Mouse (Mus musculus): ENCODE measurements at regions not wholly inside any gene's neighbourhood (a gene's known extent, or its start where the extent isn't known, plus 50 kb on each side); places are given as distances from the start of the nearest gene placed in this dataset.

GRCm38 (mm10) chr10:123997260-123997659 lies 733.5 kb downstream of the Fam19a2 start:
- H3K36me3 ChIP-seq = no peaks in the 10 kb centered on the region
- no peaks in the 10 kb centered on the region for H3K9me3 ChIP-seq
- no peaks in the 10 kb centered on the region for H3K4me1 ChIP-seq
- no peak for ATAC-seq (ENCODE audit: low FRiP score, low read depth)
- H3K27ac ChIP-seq = no peak overlapping the region
- WGBS = 89% methylated on average over 5 of the region's 5 CpGs
- no peak overlapping the region for H3K4me2 ChIP-seq (replicated peaks)
- no peaks in the 10 kb centered on the region for H3K27me3 ChIP-seq
- H3K4me3 ChIP-seq = no peak overlapping the region
- H3K9ac ChIP-seq = no peak overlapping the region

DNA sequence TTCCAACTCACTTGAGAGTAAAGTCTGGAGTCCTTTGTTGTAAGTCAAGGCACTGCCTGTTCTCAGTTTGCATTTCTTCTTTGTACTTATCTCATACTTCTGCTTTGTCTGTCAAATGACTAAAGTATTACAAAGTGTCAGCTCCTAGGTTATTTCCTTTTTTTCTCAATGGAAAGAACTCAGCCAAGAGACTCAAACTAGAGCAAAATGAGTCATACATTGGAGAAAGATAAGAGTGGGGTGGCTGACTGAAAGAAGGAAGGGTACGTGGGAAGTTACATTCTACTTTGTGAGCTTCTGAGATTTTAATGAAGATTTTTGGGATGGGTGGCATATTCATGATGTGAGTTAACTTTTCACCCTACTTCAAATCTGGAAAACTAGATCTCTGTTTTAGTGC lies 735.2 kb downstream of the Fam19a2 start:
- H3K9me3 ChIP-seq = no peaks in the 10 kb centered on the region
- H3K4me2 ChIP-seq (replicated peaks) = no peak overlapping the region
- 70% methylated on average over 1 of the region's 1 CpGs for WGBS
- no peak overlapping the region for H3K9ac ChIP-seq
- no peaks in the 10 kb centered on the region for H3K36me3 ChIP-seq
- ATAC-seq (ENCODE audit: low FRiP score, low read depth) = no peak
- no peaks in the 10 kb centered on the region for H3K27me3 ChIP-seq
- no peak overlapping the region for H3K27ac ChIP-seq
- H3K4me1 ChIP-seq = no peaks in the 10 kb centered on the region
- no peak overlapping the region for H3K4me3 ChIP-seq

DNA sequence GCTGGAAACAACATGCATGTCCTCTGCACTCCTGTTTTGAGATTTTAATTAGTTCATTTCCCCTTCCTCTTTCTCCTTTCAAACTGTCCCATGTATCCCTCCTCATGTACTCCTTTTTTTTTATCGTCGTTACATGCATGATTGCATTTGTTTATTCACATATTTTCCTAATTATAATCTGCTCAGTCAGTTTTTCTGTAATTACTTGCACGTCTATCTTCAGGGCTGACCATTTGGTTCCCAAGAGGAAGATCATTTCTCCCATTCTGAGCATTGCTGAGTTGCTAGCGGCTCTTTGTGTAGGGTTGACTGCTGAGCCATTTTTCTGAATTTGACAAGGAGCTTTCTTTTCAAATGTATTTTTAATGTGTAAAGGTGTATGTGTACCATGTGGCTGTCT lies 781.2 kb downstream of the Fam19a2 start:
- H3K36me3 ChIP-seq = no peaks in the 10 kb centered on the region

GRCm38 (mm10) chr10:124045791-124046190 lies 782.0 kb downstream of the Fam19a2 start:
- Histone ChIP-seq H3K4me2 (replicated peaks) (no peak overlapping the region), H3K4me3 (no peak overlapping the region), H3K9ac (no peak overlapping the region), H3K27me3 (no peaks in the 10 kb centered on the region), H3K27ac (no peak overlapping the region), H3K36me3 (no peaks in the 10 kb centered on the region), H3K9me3 (no peaks in the 10 kb centered on the region), H3K4me1 (no peaks in the 10 kb centered on the region)
- WGBS = 69% methylated on average over 2 of the region's 2 CpGs
- ATAC-seq (ENCODE audit: low FRiP score, low read depth) = no peak

More for the DNA sequence above, 781.2 kb downstream of the Fam19a2 start:
- no peak for ATAC-seq (ENCODE audit: low FRiP score, low read depth)
- 70% methylated on average over 4 of the region's 4 CpGs for WGBS
- no peak overlapping the region for H3K27ac ChIP-seq
- H3K27me3 ChIP-seq = no peaks in the 10 kb centered on the region
- H3K4me2 ChIP-seq (replicated peaks) = no peak overlapping the region
- no peak overlapping the region for H3K4me3 ChIP-seq
- H3K9me3 ChIP-seq = no peaks in the 10 kb centered on the region
- H3K4me1 ChIP-seq = no peaks in the 10 kb centered on the region
- H3K9ac ChIP-seq = no peak overlapping the region

- 75% methylated on average over 3 of the region's 3 CpGs for WGBS
- H3K27me3 ChIP-seq = no peaks in the 10 kb centered on the region
- no peak overlapping the region for H3K9ac ChIP-seq
- no peaks in the 10 kb centered on the region for H3K36me3 ChIP-seq
- no peak overlapping the region for H3K4me2 ChIP-seq (replicated peaks)
- H3K9me3 ChIP-seq = no peaks in the 10 kb centered on the region; the same call in 1 of the 2 replicates
- no peak overlapping the region for H3K27ac ChIP-seq
- H3K4me1 ChIP-seq = no peaks in the 10 kb centered on the region
- H3K4me3 ChIP-seq = no peak overlapping the region
- no peak for ATAC-seq (ENCODE audit: low FRiP score, low read depth)
Observed at GRCm38 (mm10) chr10:124082756-124083155, 819.0 kb downstream of the Fam19a2 start.

- Histone ChIP-seq H3K27me3 (no peaks in the 10 kb centered on the region), H3K4me2 (replicated peaks) (no peak overlapping the region), H3K4me1 (no peaks in the 10 kb centered on the region), H3K9ac (no peak overlapping the region), H3K36me3 (no peaks in the 10 kb centered on the region), H3K4me3 (no peak overlapping the region), H3K27ac (no peak overlapping the region), H3K9me3 (no peaks in the 10 kb centered on the region; the same call in 1 of the 2 replicates)
- 88% methylated on average over 10 of the region's 10 CpGs for WGBS
- no peak for ATAC-seq (ENCODE audit: low FRiP score, low read depth)
Observed at GRCm38 (mm10) chr10:124090547-124090946, 826.8 kb downstream of the Fam19a2 start.

DNA sequence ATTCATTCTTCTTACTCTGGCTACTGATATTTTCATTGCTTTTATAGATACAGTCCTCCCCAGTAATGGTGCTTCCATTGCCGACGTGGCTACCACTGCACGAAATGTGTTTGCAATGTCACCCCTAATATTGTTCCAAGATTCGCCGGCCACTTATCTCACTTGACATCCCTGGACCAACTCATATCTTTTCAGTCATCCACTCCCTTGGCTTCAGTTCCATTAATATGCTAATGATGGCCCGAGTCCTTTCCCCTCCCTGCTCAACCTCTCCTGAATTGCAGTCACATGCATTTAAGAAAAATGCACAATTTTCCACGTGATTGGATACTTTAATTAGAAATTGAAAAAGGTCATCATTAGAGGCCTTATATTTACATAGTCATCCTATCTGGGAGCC lies 827.6 kb downstream of the Fam19a2 start:
- Histone ChIP-seq H3K9me3 (no peaks in the 10 kb centered on the region; the same call in 1 of the 2 replicates), H3K9ac (no peak overlapping the region), H3K4me2 (replicated peaks) (no peak overlapping the region), H3K36me3 (no peaks in the 10 kb centered on the region), H3K4me3 (no peak overlapping the region), H3K27me3 (no peaks in the 10 kb centered on the region), H3K4me1 (no peaks in the 10 kb centered on the region), H3K27ac (no peak overlapping the region)
- no peak for ATAC-seq (ENCODE audit: low FRiP score, low read depth)
- WGBS = 90% methylated on average over 7 of the region's 7 CpGs

DNA sequence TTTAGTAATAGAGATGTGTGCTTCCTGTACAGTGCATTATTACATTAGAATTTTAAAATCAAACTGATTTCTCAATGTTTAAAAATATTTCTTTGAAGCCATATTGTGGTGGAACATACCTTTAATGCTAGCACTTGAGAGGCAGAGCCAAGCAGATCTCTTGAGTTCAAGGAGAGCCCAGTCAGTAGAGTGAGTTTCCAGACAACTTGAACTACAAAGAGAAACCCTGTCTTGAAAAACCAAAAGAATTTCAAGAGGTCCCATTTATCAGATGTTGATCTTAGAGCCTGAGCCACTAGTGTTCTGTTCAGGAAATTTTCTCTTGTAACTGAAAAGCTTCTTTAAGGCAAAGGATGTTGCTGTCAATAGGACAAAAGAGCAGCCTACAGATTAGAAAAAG lies 855.8 kb downstream of the Fam19a2 start:
- no peak overlapping the region for H3K4me2 ChIP-seq (replicated peaks)
- H3K27ac ChIP-seq = no peak overlapping the region
- H3K4me1 ChIP-seq = no peaks in the 10 kb centered on the region
- ATAC-seq (ENCODE audit: low FRiP score, low read depth) = no peak
- no peaks in the 10 kb centered on the region for H3K36me3 ChIP-seq
- H3K9me3 ChIP-seq = no peaks in the 10 kb centered on the region
- H3K4me3 ChIP-seq = no peak overlapping the region
- H3K9ac ChIP-seq = no peak overlapping the region
- H3K27me3 ChIP-seq = no peaks in the 10 kb centered on the region

DNA sequence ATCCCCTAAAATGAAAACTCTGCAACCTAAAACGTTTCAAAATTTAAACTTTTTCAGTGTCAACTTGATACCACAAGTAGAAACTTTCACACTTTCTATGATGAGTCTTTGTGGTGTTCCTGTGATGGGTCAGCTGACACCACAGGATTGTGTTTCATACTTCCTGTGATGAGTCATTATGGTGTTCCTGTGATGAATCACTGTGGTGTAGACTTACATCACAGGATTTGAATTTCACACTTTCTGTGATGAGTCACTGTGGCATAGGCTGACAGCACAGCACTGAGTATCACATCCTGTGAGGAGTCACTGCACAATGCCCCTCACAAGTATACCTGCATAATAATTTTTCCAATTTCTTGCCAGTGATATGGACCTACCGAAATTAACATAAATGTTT lies 874.7 kb downstream of the Fam19a2 start:
- ATAC-seq (ENCODE audit: low FRiP score, low read depth) = no peak
- Histone ChIP-seq H3K4me2 (replicated peaks) (no peak overlapping the region), H3K4me3 (no peak overlapping the region), H3K36me3 (no peaks in the 10 kb centered on the region), H3K4me1 (no peaks in the 10 kb centered on the region), H3K9me3 (no peaks in the 10 kb centered on the region), H3K27ac (no peak overlapping the region), H3K9ac (no peak overlapping the region), H3K27me3 (no peaks in the 10 kb centered on the region)
- WGBS = 63% methylated on average over 2 of the region's 2 CpGs

GRCm38 (mm10) chr10:124142336-124142735 lies 878.5 kb downstream of the Fam19a2 start:
- Histone ChIP-seq H3K9me3 (no peaks in the 10 kb centered on the region), H3K27me3 (no peaks in the 10 kb centered on the region), H3K4me2 (replicated peaks) (no peak overlapping the region), H3K36me3 (no peaks in the 10 kb centered on the region), H3K4me1 (no peaks in the 10 kb centered on the region), H3K4me3 (no peak overlapping the region), H3K9ac (no peak overlapping the region), H3K27ac (no peak overlapping the region)
- WGBS = 70% methylated on average over 1 of the region's 1 CpGs
- no peak for ATAC-seq (ENCODE audit: low FRiP score, low read depth)

- no peaks in the 10 kb centered on the region for H3K4me1 ChIP-seq
- WGBS = 62% methylated on average over 9 of the region's 9 CpGs
- H3K9ac ChIP-seq = no peak overlapping the region
- no peak for ATAC-seq (ENCODE audit: low FRiP score, low read depth)
- H3K36me3 ChIP-seq = no peaks in the 10 kb centered on the region
- H3K27me3 ChIP-seq = no peaks in the 10 kb centered on the region
- no peak overlapping the region for H3K4me2 ChIP-seq (replicated peaks)
- no peak overlapping the region for H3K27ac ChIP-seq
- no peak overlapping the region for H3K4me3 ChIP-seq
- no peaks in the 10 kb centered on the region for H3K9me3 ChIP-seq
Observed at GRCm38 (mm10) chr10:124146751-124147469, 883.1 kb downstream of the Fam19a2 start.

DNA sequence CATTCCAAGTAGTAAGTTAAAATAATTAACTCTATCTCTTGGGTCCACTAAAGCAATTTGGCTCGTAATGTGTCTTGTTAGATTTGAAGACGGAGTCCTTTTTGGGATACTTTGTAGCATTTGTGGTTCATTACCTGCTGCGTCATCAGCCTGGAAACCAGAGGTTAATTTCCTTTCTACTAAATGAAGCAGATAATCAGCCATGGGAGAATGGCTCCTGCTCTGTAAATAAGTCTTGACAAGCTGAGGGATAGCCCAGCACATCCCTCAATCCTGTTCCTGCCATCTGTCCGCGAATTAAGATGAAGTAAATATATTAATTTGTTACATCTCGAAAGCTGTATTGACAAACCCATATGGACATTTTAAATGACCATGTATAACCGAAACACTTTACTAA lies 899.6 kb downstream of the Fam19a2 start:
- 79% methylated on average over 7 of the region's 7 CpGs for WGBS
- Histone ChIP-seq H3K9me3 (no peaks in the 10 kb centered on the region), H3K27ac (no peak overlapping the region), H3K36me3 (no peaks in the 10 kb centered on the region), H3K4me3 (no peak overlapping the region), H3K4me1 (no peaks in the 10 kb centered on the region), H3K27me3 (no peaks in the 10 kb centered on the region), H3K9ac (no peak overlapping the region), H3K4me2 (replicated peaks) (no peak overlapping the region)
- no peak for ATAC-seq (ENCODE audit: low FRiP score, low read depth)

DNA sequence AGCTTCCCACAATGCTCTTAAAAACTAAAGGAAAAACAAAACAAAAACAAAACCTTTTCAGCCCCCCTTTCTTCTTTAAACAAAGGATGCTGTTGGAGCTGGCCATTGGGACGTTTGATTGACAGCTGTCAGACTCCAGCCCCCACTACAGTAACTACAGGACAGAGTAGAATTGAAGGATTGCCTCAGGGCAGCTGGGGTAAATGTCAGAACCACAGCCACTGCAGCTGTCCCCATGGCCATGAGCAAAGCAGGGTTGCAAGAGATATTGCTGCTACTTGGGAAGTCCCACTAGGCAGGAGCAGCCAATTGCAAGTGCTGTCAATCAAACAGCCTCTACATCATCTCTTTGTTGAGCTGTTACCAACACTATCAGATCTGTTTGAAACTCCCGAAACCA lies 911.8 kb downstream of the Fam19a2 start:
- H3K9me3 ChIP-seq = no peaks in the 10 kb centered on the region

More for the DNA sequence above, 911.8 kb downstream of the Fam19a2 start:
- no peak overlapping the region for H3K4me2 ChIP-seq (replicated peaks)
- ATAC-seq (ENCODE audit: low FRiP score, low read depth) = no peak
- H3K27me3 ChIP-seq = no peaks in the 10 kb centered on the region
- H3K27ac ChIP-seq = no peak overlapping the region
- whole genome bisulfite sequencing = 69% methylated on average over 2 of the region's 2 CpGs
- H3K4me1 ChIP-seq = no peaks in the 10 kb centered on the region
- H3K4me3 ChIP-seq = no peak overlapping the region
- H3K36me3 ChIP-seq = no peaks in the 10 kb centered on the region
- H3K9ac ChIP-seq = no peak overlapping the region
